ENCODE assay signal across 9 mouse cellular contexts in genomic region chr2:35232595-35233445, GRCm38 (mm10). TPM values are rescaled to one million over a fixed set of nuclear protein-coding genes. Genes with fewer than 3 reads are reported as not detected.
DNase-seq lines count a peak whose midpoint lies in the region; ATAC-seq and TF ChIP-seq lines count a peak whose summit lies in the region.
"Had no signal": no experiment of that assay in that cellular context is flagged by ENCODE, and none has a peak within 500 bp of the region (broad histone marks: within the 10 kb centered on the region; RNA-seq: fewer than 3 reads in every experiment).

No protein-coding gene starts in this region.

- H3K36me3 ChIP-seq in embryonic facial prominence, embryonic 13.5 days: no peaks in the 10 kb centered on the region
- H3K36me3 ChIP-seq in embryonic facial prominence, embryonic 10.5 days (replicated peaks): no peaks in the 10 kb centered on the region
- H3K36me3 ChIP-seq in liver, postnatal 0 days (replicated peaks; ENCODE audit: insufficient read depth, low read length): no peaks in the 10 kb centered on the region

- no peaks in the 10 kb centered on the region for H3K27me3 ChIP-seq in embryonic facial prominence, embryonic 13.5 days
- peaks cover 3% of the 10 kb centered on the region; the same call in 1 of the 2 replicates for H3K27me3 ChIP-seq in embryonic facial prominence, embryonic 10.5 days (replicated peaks; ENCODE audit: low read depth, poor library complexity, severe bottlenecking)
- H3K27me3 ChIP-seq in liver, postnatal 0 days (ENCODE audit: insufficient read depth, low read length): no peaks in the 10 kb centered on the region

- H3K4me2 ChIP-seq in embryonic facial prominence, embryonic 13.5 days: no peak overlapping the region
- H3K4me2 ChIP-seq in liver, postnatal 0 days (ENCODE audit: low read depth, low read length): peak overlapping the region; percentile 39; the same call in 1 of the 2 replicates

- no peak for TF ChIP-seq EP300 in liver, postnatal 0 days (IDR thresholded peaks at IDR 0.05; ENCODE audit: low read depth)

- no peak for ATAC-seq in embryonic facial prominence, embryonic 13.5 days (ENCODE audit: insufficient number of reproducible peaks, insufficient read depth, low FRiP score, low TSS enrichment, low read depth)
- no peak; the same call in 1 of the 2 replicates for ATAC-seq in liver, postnatal 0 days
- ATAC-seq: hindbrain, embryonic 16.5 days had no signal

- peak overlapping the region; percentile 33; the same call in 1 of the 2 replicates for H3K27ac ChIP-seq in embryonic facial prominence, embryonic 13.5 days
- no peak overlapping the region for H3K27ac ChIP-seq in embryonic facial prominence, embryonic 10.5 days (replicated peaks)
- H3K27ac ChIP-seq in liver, postnatal 0 days (ENCODE audit: low read depth): peak overlapping the region; percentile 78

- H3K9ac ChIP-seq in embryonic facial prominence, embryonic 13.5 days: no peak overlapping the region
- no peak overlapping the region for H3K9ac ChIP-seq in liver, postnatal 0 days (replicated peaks)

- no peak for TF ChIP-seq CTCF in liver, postnatal 0 days (IDR thresholded peaks at IDR 0.05; ENCODE audit: low read depth)

- no peak overlapping the region for H3K4me3 ChIP-seq in embryonic facial prominence, embryonic 13.5 days
- no peak overlapping the region for H3K4me3 ChIP-seq in embryonic facial prominence, embryonic 10.5 days
- H3K4me3 ChIP-seq in liver, postnatal 0 days (ENCODE audit: low read depth, low read length): no peak overlapping the region

- DNase-seq in embryonic facial prominence, embryonic 10.5 days (ENCODE audit: low spot score): no peak
- DNase-seq in lung, postnatal 36 days: peak; percentile 23
- no peak for DNase-seq in lung, postnatal 4 days
- DNase-seq in liver, postnatal 0 days: no peak
- peak; percentile 41 to 48 for DNase-seq in thymus, postnatal 36 days
- DNase-seq in cerebellum, adult 8-10 months: no peak
- DNase-seq in frontal cortex, postnatal 14 days (ENCODE audit: low spot score in 2 of 2): no peak

- WGBS in embryonic facial prominence, embryonic 13.5 days: 74% methylated on average over 17 of the region's 17 CpGs
- 72% methylated on average over 17 of the region's 17 CpGs for WGBS in embryonic facial prominence, embryonic 10.5 days
- WGBS in liver, postnatal 0 days (ENCODE audit: insufficient replicate concordance): 41% methylated on average over 17 of the region's 17 CpGs

- no peaks in the 10 kb centered on the region for H3K9me3 ChIP-seq in embryonic facial prominence, embryonic 13.5 days
- no peaks in the 10 kb centered on the region for H3K9me3 ChIP-seq in embryonic facial prominence, embryonic 10.5 days
- no peaks in the 10 kb centered on the region for H3K9me3 ChIP-seq in liver, postnatal 0 days (ENCODE audit: low read length)

- H3K4me1 ChIP-seq in embryonic facial prominence, embryonic 13.5 days: peaks cover 64% of the 10 kb centered on the region
- H3K4me1 ChIP-seq in embryonic facial prominence, embryonic 10.5 days: peaks cover 45% of the 10 kb centered on the region
- H3K4me1 ChIP-seq in liver, postnatal 0 days (ENCODE audit: insufficient read depth): peaks cover 9% of the 10 kb centered on the region

RNA-seq across cellular contexts. Expression of gene Gsn, which starts 23.4 kb away (rescaled TPM):
- 176 and 188 TPM in 2 replicates for polyA plus RNA-seq in embryonic facial prominence, embryonic 13.5 days (2015; fragmentation: Nextera tagmentation; extraction: Ambion mirVana)
- 13.6 and 18.9 TPM in 2 replicates for polyA plus RNA-seq in embryonic facial prominence, embryonic 10.5 days (2016; fragmentation: Nextera tagmentation; extraction: Ambion mirVana)
- polyA plus RNA-seq in liver, postnatal 0 days (2015; fragmentation: Nextera tagmentation; extraction: Ambion mirVana): 56.1 and 59.7 TPM in 2 replicates

RNA-seq across cellular contexts. Expression of gene Rab14, which starts 31.9 kb away (rescaled TPM):
- polyA plus RNA-seq in embryonic facial prominence, embryonic 13.5 days (2015; fragmentation: Nextera tagmentation; extraction: Ambion mirVana): 354 and 366 TPM in 2 replicates
- 239 and 259 TPM in 2 replicates for polyA plus RNA-seq in embryonic facial prominence, embryonic 10.5 days (2016; fragmentation: Nextera tagmentation; extraction: Ambion mirVana)
- polyA plus RNA-seq in liver, postnatal 0 days (2015; fragmentation: Nextera tagmentation; extraction: Ambion mirVana): 208 and 217 TPM in 2 replicates

Comparison
In these comparisons a context has a peak if more than half of its experiments do, and no peak if none do; other contexts are left out.
1. DNase-seq: peak in lung, postnatal 36 days (single experiment) and thymus, postnatal 36 days (2 of 2); none in embryonic facial prominence, embryonic 10.5 days (single experiment), lung, postnatal 4 days (0 of 2), liver, postnatal 0 days (single experiment), cerebellum, adult 8-10 months (single experiment) and frontal cortex, postnatal 14 days (0 of 2).